Mouse (Mus musculus): ENCODE data around the gene Fat1.

GRCm38 (mm10) chr8:44937905-44938642 is 2.8 kb downstream of the Fat1 start:
- TF ChIP-seq CTCF (IDR thresholded peaks at IDR 0.05; ENCODE audit: low read depth) (no peak), EP300 (IDR thresholded peaks at IDR 0.05; ENCODE audit: low read depth) (no peak)
